Mouse (Mus musculus) cerebellum, adult 2 months (tissue): ENCODE data around the gene Plekhm3.

Source experiments
- CTCF ChIP-seq: fragments of 200-500 bp; IDR thresholded peaks from 2 replicates; pipeline ENCODE4 v1.5.1; 2011; ENCODE audit warnings: low read depth, mild to moderate bottlenecking, control low read depth, low read length, moderate library complexity, borderline replicate concordance; ENCODE audit not compliant: insufficient read depth
- POLR2A ChIP-seq: fragments of 200-500 bp; IDR thresholded peaks from 2 replicates; pipeline ENCODE4 v1.6.1; 2011; ENCODE audit warnings: low read length, control low read depth, borderline replicate concordance; ENCODE audit not compliant: insufficient read depth

DNA sequence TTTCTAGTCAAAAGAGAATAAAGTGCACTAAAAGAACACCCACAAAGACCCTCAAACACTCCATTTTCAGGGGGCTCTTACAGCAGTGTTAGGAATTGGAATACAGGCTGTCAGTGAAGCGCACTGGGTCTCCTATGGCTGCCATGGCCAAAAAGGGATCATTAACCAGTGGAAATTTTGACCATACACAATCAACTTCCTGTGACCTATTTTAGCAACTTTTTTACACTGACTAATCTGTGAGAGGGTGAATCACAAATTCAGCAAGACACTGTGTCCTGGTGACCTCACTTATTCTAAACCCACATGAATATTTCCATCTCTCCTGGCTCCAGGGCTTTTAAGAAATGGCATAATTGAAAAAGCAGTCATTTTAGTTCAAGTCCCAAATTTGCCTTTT is 23.7 kb downstream of the Plekhm3 start:
- no peak for TF ChIP-seq POLR2A
- no peak for TF ChIP-seq CTCF
